Mouse (Mus musculus) ES-E14 (cell line): ENCODE measurements around the gene Aim2.

Experiments
- CHD2 ChIP-seq: IDR thresholded peaks from 2 replicates; pipeline ENCODE4 v1.6.1; 2014; ENCODE audit warnings: mild to moderate bottlenecking, low read depth, low read length, inconsistent platforms
- HCFC1 ChIP-seq: IDR thresholded peaks from 2 replicates; pipeline ENCODE4 v1.6.1; 2012; ENCODE audit warnings: low read length, inconsistent platforms, borderline replicate concordance; ENCODE audit not compliant: insufficient read depth
- MAFK ChIP-seq: IDR thresholded peaks from 2 replicates; pipeline ENCODE4 v1.6.1; 2014; ENCODE audit warnings: mild to moderate bottlenecking, low read depth, low read length, inconsistent platforms; ENCODE audit not compliant: insufficient read depth
- ZC3H11A ChIP-seq: IDR thresholded peaks from 2 replicates; pipeline ENCODE4 v1.6.1; 2012; ENCODE audit warnings: low read depth, mild to moderate bottlenecking, inconsistent platforms, low read length, borderline replicate concordance
- ZNF384 ChIP-seq: IDR thresholded peaks from 2 replicates; pipeline ENCODE4 v1.6.1; 2012; ENCODE audit warnings: low read depth, low read length, inconsistent platforms

DNA sequence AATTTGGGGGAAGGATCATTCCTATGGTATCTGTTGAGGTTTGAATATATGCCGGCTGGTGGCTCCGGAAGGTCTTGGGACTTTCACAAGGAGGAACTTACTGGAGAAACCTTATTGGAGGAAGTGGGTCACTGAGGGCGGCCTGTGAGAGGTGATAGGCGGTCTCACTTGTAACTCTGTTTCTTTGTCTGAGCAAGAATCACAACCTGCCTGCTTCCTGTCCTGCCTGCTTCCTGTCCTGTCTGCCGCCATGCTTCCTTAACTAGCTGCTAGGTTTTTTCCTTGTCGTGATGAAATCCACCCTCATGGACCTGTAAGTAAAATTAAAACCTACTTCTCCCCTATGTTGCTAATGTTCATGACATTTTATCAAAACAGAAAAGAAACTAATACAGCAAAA lies 69.7 kb downstream of the Aim2 start:
- TF ChIP-seq MAFK (no peak), ZC3H11A (no peak), HCFC1 (no peak), ZNF384 (no peak), CHD2 (no peak)
